Mouse (Mus musculus): ENCODE data around the gene Fbxo5.

Gene Fbxo5

GRCm38 (mm10) chr10:5805243-5805730 lies at the start of gene Fbxo5:
TSS of gene Fbxo5 (minus strand) at chr10:5805600.
- peak; percentile 97 for DNase-seq (ENCODE audit: low read depth, low spot score)

GRCm38 (mm10) chr10:5853290-5853868 lies 48.0 kb upstream of the Fbxo5 start:
- no peak for DNase-seq (ENCODE audit: low read depth, low spot score)

GRCm38 (mm10) chr10:5846939-5847338 lies 41.5 kb upstream of the Fbxo5 start:
- no peak for DNase-seq (ENCODE audit: low read depth, low spot score)

- peak; percentile 40 for DNase-seq (ENCODE audit: low read depth, low spot score)
These were observed 36.0 kb upstream of the Fbxo5 start for GRCm38 (mm10) chr10:5841369-5841768.

- DNase-seq (ENCODE audit: low read depth, low spot score): no peak
These were observed 21.1 kb upstream of the Fbxo5 start for GRCm38 (mm10) chr10:5826336-5827025.

GRCm38 (mm10) chr10:5824779-5825178 lies 19.4 kb upstream of the Fbxo5 start:
- DNase-seq (ENCODE audit: low read depth, low spot score): peak; percentile 36

- peak; percentile 96 for DNase-seq (ENCODE audit: low read depth, low spot score)
These were observed 18.5 kb upstream of the Fbxo5 start, which contains the start of gene Mtrf1l for GRCm38 (mm10) chr10:5823740-5824491. TSS of gene Mtrf1l (minus strand) at chr10:5823910.

GRCm38 (mm10) chr10:5823291-5823739 lies 17.9 kb upstream of the Fbxo5 start:
- DNase-seq (ENCODE audit: low read depth, low spot score): no peak

- DNase-seq (ENCODE audit: low read depth, low spot score): no peak
These were observed 13.4 kb upstream of the Fbxo5 start for GRCm38 (mm10) chr10:5818772-5819171.

GRCm38 (mm10) chr10:5815968-5816367 lies 10.6 kb upstream of the Fbxo5 start:
- no peak for DNase-seq (ENCODE audit: low read depth, low spot score)

- no peak for DNase-seq (ENCODE audit: low read depth, low spot score)
These were observed 8.3 kb upstream of the Fbxo5 start for GRCm38 (mm10) chr10:5813724-5814123.

GRCm38 (mm10) chr10:5807683-5808082 lies 2.3 kb upstream of the Fbxo5 start:
- DNase-seq (ENCODE audit: low read depth, low spot score): no peak

- no peak for DNase-seq (ENCODE audit: low read depth, low spot score)
These were observed 1.6 kb upstream of the Fbxo5 start for GRCm38 (mm10) chr10:5806996-5807395.

GRCm38 (mm10) chr10:5806416-5806815 lies 1.0 kb upstream of the Fbxo5 start:
- DNase-seq (ENCODE audit: low read depth, low spot score): no peak

- DNase-seq (ENCODE audit: low read depth, low spot score): peak; percentile 93
These were observed 419 bp upstream of the Fbxo5 start for GRCm38 (mm10) chr10:5805731-5806307.

GRCm38 (mm10) chr10:5804691-5805156 lies 676 bp downstream of the Fbxo5 start:
- peak; percentile 22 for DNase-seq (ENCODE audit: low read depth, low spot score)

- no peak for DNase-seq (ENCODE audit: low read depth, low spot score)
These were observed 1.7 kb downstream of the Fbxo5 start for GRCm38 (mm10) chr10:5803739-5804138.

- no peak for DNase-seq (ENCODE audit: low read depth, low spot score)
These were observed 2.5 kb downstream of the Fbxo5 start for GRCm38 (mm10) chr10:5802866-5803265.

- no peak for DNase-seq (ENCODE audit: low read depth, low spot score)
These were observed 4.9 kb downstream of the Fbxo5 start for GRCm38 (mm10) chr10:5800490-5800889.

- DNase-seq (ENCODE audit: low read depth, low spot score): no peak
These were observed 7.3 kb downstream of the Fbxo5 start for GRCm38 (mm10) chr10:5798069-5798468.

GRCm38 (mm10) chr10:5790657-5791056 lies 14.7 kb downstream of the Fbxo5 start:
- no peak for DNase-seq (ENCODE audit: low read depth, low spot score)

GRCm38 (mm10) chr10:5786923-5787322 lies 18.5 kb downstream of the Fbxo5 start:
- DNase-seq (ENCODE audit: low read depth, low spot score): no peak

Data from embryo, embryonic 11.5 days (tissue).